ENCODE assay signal across 1 mouse cellular context in genomic region chr11:51586411-51586810, GRCm38 (mm10).
A peak's percentile ranks its signal among the peaks of the same experiment; 100 is the strongest.
TF ChIP-seq lines count a peak whose summit lies in the region.

No protein-coding gene starts in this region.

TF ChIP-seq in MEL, 35 proteins besides CTCF, POLR2A, EP300 and RAD21:
- 0 out of 2 replicates have a peak, but pooled peaks have one; percentile 42 for TF ChIP-seq POLR2AphosphoS5 (IDR thresholded peaks at IDR 0.05; ENCODE audit: borderline replicate concordance, low read depth, low read length)
- peak; percentile 8; the same call in 1 of the 2 replicates for TF ChIP-seq ZMIZ1 (IDR thresholded peaks at IDR 0.05; ENCODE audit: low read depth, low read length)
- no peak for TF ChIP-seq BHLHE40 (IDR thresholded peaks at IDR 0.05; ENCODE audit: borderline replicate concordance, low read depth, low read length)
TF ChIP-seq in MEL: peak in this region for 2.
